Mouse (Mus musculus): ENCODE measurements around the gene Myom1.

- no peak for TF ChIP-seq CTCF (conservative IDR thresholded peaks at IDR 0.05; ENCODE audit: low read length)
- no peak for TF ChIP-seq NANOG (IDR thresholded peaks at IDR 0.05; ENCODE audit: borderline replicate concordance, low read length)
Observed at GRCm38 (mm10) chr17:71096557-71097208, 94.2 kb downstream of the Myom1 start.
